Mouse (Mus musculus): ENCODE results near the gene Cdc42ep2. TPM values are rescaled to one million over a fixed set of nuclear protein-coding genes. Genes with fewer than 3 reads are reported as not detected.

The Cdc42ep2 gene
- polyA plus RNA-seq, 1 experiment from 2014 or later: 3.9 TPM

DNA sequence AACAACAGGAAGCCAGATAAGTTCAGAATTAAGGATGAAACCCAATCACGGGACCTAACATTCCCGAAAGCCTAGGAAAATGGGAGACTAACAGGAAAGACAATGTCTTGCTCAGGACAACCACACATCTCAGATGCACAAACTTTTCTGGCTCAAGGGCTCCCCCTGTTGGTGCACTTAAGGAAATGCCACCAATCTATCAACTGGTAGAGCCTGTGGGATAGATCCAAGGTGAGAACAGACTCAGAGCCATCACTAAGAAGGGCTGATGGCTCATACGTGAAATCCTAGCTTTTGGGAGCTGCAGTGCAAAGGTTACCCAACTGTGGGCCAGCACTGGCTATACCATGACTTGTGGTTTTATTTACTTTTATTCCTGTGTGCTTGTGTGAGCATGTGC, 32.1 kb upstream of the Cdc42ep2 start:
- no peaks in the 10 kb centered on the region for H3K27me3 ChIP-seq (ENCODE audit: control insufficient read depth, insufficient read depth, low read length)

DNA sequence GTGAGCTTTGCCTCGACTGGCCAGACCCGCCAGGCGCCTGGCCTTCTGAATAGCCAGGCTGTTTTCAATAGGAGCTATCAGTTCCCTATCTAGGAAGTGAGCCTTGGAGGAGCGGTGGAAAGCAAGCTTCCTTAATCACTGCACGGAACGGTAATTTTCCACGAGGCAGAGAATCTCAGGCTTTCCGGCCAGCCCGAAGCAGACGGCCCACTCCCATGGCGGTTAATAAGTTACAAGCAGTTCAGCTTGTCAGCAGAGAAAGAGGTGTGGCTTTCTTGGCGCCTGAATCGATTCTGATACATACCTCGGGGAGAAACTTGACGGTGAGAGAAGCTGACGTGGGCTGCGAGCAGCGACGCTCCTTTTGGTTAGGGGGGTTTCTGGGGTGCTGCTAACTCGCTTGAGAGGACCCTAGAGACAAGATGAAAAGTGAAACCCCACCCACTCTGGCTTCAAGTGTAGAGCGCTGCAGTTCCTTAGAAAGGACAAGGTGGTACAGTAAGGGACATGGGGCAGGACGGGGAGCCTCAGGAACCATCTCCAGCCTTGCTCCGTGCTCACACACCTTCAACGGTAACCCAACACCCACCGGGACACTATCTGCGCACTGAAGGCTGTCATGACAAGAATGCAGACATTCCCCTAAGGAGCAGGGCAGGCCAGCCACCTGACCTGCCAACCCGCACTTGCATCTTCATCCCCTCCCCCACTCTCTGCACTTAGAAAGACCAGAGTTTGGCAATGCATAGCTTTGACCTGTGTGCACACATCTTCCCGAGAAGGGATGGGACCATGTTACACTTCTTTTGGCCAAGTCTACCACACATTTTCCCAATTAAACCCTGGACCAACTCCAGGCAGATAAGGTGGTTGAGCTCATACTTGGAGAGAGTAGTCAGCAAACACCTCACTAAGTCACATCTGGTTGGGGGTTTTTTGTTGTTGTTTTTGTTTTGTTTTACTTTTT, 31.4 kb upstream of the Cdc42ep2 start:
- 86% methylated on average over 28 of the region's 28 CpGs for whole genome bisulfite sequencing
- Histone ChIP-seq H3K9me3 (ENCODE audit: control insufficient read depth, low read length) (no peaks in the 10 kb centered on the region), H3K27me3 (ENCODE audit: control insufficient read depth, insufficient read depth, low read length) (no peaks in the 10 kb centered on the region), H3K4me1 (ENCODE audit: control insufficient read depth, insufficient read depth, low read length) (no peaks in the 10 kb centered on the region), H3K4me3 (ENCODE audit: low read depth, low read length) (no peak overlapping the region), H3K9ac (ENCODE audit: low read length) (no peak overlapping the region), H3K36me3 (ENCODE audit: control insufficient read depth, insufficient read depth, low read length) (0 out of 2 replicates have a peak, but pooled peaks cover 3% of the 10 kb centered on the region), H3K4me2 (ENCODE audit: low read depth) (no peak overlapping the region), H3K27ac (ENCODE audit: low read depth, low read length) (no peak overlapping the region)
- DNase-seq (ENCODE audit: low spot score): no peak
- no peak for ATAC-seq (ENCODE audit: insufficient read depth, low FRiP score, low TSS enrichment)

More for the DNA sequence above, 32.1 kb upstream of the Cdc42ep2 start:
- Histone ChIP-seq H3K9me3 (ENCODE audit: control insufficient read depth, low read length) (no peaks in the 10 kb centered on the region), H3K4me1 (ENCODE audit: control insufficient read depth, insufficient read depth, low read length) (no peaks in the 10 kb centered on the region), H3K36me3 (ENCODE audit: control insufficient read depth, insufficient read depth, low read length) (0 out of 2 replicates have a peak, but pooled peaks cover 3% of the 10 kb centered on the region), H3K27ac (ENCODE audit: low read depth, low read length) (no peak overlapping the region), H3K9ac (ENCODE audit: low read length) (no peak overlapping the region), H3K4me2 (ENCODE audit: low read depth) (no peak overlapping the region), H3K4me3 (ENCODE audit: low read depth, low read length) (no peak overlapping the region)
- WGBS: 35% methylated on average over 3 of the region's 3 CpGs
- ATAC-seq (ENCODE audit: insufficient read depth, low FRiP score, low TSS enrichment) (no peak), DNase-seq (ENCODE audit: low spot score) (peak; percentile 69)

DNA sequence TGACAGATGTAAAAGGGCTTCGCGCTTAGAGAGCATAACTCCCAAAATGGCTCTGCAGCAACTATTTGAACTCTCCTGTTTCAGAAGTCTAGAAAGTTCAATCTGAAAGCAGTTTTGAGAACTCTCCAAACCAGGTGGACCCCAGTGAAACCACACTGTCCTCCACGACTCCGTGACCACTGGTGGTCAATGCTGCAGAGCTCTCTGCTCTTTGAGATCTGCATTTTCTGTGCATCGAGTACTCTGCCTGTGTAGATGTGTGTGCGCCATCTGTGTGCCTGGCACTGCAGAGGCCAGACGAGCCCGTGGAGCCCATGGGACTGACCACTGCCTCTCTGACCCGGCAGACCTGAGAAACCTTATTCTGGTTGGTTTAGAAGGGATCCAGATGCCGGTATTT, 30.3 kb upstream of the Cdc42ep2 start:
- H3K27me3 ChIP-seq (ENCODE audit: control insufficient read depth, insufficient read depth, low read length): no peaks in the 10 kb centered on the region
- ATAC-seq (ENCODE audit: insufficient read depth, low FRiP score, low TSS enrichment) (no peak), DNase-seq (ENCODE audit: low spot score) (no peak)
- no peak overlapping the region for H3K4me3 ChIP-seq (ENCODE audit: low read depth, low read length)
- WGBS: 93% methylated on average over 10 of the region's 10 CpGs
- no peak overlapping the region for H3K9ac ChIP-seq (ENCODE audit: low read length)
- H3K4me1 ChIP-seq (ENCODE audit: control insufficient read depth, insufficient read depth, low read length): no peaks in the 10 kb centered on the region
- no peaks in the 10 kb centered on the region for H3K9me3 ChIP-seq (ENCODE audit: control insufficient read depth, low read length)
- no peak overlapping the region for H3K4me2 ChIP-seq (ENCODE audit: low read depth)
- no peak overlapping the region for H3K27ac ChIP-seq (ENCODE audit: low read depth, low read length)
- 0 out of 2 replicates have a peak, but pooled peaks cover 3% of the 10 kb centered on the region for H3K36me3 ChIP-seq (ENCODE audit: control insufficient read depth, insufficient read depth, low read length)

DNA sequence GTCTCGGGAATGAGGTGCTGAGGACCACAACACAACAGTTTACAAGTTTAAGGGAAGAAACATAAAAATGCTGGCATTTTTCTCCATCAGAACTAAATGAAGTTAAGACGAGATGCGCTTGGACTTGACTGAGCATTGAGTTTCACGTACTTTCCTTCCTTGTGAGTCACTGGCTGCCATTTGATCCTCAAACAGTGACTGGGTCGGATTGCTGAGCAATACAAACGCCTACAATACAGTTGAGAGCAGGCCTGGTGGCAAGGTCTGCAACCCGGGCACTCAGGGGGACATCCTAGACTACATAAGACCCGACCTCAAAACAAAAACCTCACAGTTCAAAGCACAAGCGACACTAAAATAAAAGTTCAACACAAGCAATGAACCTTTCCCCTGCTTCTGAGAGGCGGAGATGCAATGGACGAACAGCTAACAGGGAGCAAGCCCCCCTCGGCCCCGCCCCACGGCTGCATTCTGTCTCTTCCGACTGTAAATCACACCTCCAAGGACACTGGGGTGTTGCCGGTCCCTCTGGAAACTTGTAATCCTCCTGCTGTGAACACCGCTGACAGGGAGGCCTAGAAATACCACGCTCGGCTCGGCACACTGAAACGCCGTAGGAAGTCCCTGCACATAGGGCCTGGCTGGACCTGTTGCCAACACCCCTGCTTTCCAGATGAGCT, 29.6 kb upstream of the Cdc42ep2 start:
- no peaks in the 10 kb centered on the region for H3K9me3 ChIP-seq (ENCODE audit: control insufficient read depth, low read length)
- H3K4me3 ChIP-seq (ENCODE audit: low read depth, low read length): no peak overlapping the region
- no peaks in the 10 kb centered on the region for H3K27me3 ChIP-seq (ENCODE audit: control insufficient read depth, insufficient read depth, low read length)
- DNase-seq (ENCODE audit: low spot score) (no peak), ATAC-seq (ENCODE audit: insufficient read depth, low FRiP score, low TSS enrichment) (no peak)
- H3K36me3 ChIP-seq (ENCODE audit: control insufficient read depth, insufficient read depth, low read length): peaks cover 5% of the 10 kb centered on the region; the same call in 1 of the 2 replicates
- H3K27ac ChIP-seq (ENCODE audit: low read depth, low read length): no peak overlapping the region
- no peak overlapping the region for H3K9ac ChIP-seq (ENCODE audit: low read length)
- no peaks in the 10 kb centered on the region for H3K4me1 ChIP-seq (ENCODE audit: control insufficient read depth, insufficient read depth, low read length)
- no peak overlapping the region for H3K4me2 ChIP-seq (ENCODE audit: low read depth)
- 71% methylated on average over 22 of the region's 22 CpGs for WGBS

DNA sequence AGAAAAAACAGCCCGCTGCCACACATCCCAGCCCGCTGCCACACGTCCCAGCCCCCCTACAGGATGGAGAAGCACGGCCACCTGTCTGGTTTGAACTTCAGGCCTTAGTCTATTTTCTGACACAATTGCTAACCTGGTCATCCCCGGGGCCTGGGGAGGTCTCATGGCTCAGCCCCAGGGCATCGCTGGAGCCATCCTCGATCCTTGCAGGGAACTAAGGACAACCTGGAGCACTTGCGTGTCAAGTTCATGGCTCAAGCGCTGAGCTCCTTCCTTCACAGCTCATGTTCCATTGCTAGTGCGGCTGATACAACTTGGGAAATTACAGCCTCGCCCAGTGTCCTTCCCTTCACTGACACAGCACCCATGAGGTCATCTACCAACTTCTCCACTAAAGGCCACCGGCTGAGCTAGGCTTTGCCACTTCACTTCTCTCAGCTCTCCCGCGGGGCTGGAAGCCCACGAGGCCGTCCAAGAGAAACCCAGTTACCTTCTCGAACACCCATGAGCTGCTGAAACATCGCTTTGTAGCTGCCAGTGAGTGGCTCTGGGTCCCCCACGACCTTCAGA, 28.7 kb upstream of the Cdc42ep2 start:
- Histone ChIP-seq H3K27ac (ENCODE audit: low read depth, low read length) (no peak overlapping the region), H3K36me3 (ENCODE audit: control insufficient read depth, insufficient read depth, low read length) (peaks cover 5% of the 10 kb centered on the region), H3K4me3 (ENCODE audit: low read depth, low read length) (no peak overlapping the region), H3K9me3 (ENCODE audit: control insufficient read depth, low read length) (no peaks in the 10 kb centered on the region), H3K4me2 (ENCODE audit: low read depth) (no peak overlapping the region), H3K9ac (ENCODE audit: low read length) (no peak overlapping the region), H3K4me1 (ENCODE audit: control insufficient read depth, insufficient read depth, low read length) (no peaks in the 10 kb centered on the region), H3K27me3 (ENCODE audit: control insufficient read depth, insufficient read depth, low read length) (no peaks in the 10 kb centered on the region)
- DNase-seq (ENCODE audit: low spot score) (no peak), ATAC-seq (ENCODE audit: insufficient read depth, low FRiP score, low TSS enrichment) (no peak)
- 91% methylated on average over 19 of the region's 19 CpGs for WGBS

DNA sequence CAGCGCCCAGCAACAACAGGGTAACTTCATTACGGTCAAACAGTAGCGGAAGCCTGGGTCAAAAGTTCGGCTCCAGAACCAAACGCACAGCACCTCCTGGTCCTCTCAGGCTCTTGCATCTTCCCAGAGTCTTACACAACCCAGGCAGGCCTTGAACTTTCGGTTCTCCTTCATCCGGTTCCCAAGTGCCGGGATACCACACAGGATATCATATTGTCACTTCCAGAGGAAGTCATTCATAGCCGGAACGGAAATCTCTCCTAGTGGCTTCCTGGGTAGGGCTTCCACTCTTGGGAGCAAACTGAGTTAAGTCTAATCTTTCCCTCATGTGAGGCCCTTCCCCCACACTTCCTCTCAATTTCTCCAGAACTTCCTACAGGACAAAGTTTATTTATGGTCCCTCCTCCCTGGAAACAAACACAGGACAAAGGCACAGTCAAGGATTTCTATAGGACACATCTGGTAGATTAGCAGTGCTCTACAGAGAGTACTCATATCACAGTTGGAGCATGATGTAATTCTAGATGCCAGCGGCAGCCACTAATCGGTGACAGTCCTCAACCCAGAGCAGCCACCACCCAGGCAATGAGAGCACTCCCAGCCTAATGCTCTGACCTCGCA, 27.6 kb upstream of the Cdc42ep2 start:
- ATAC-seq (ENCODE audit: insufficient read depth, low FRiP score, low TSS enrichment): no peak
- no peak overlapping the region for H3K27ac ChIP-seq (ENCODE audit: low read depth, low read length)
- WGBS: 90% methylated on average over 13 of the region's 13 CpGs

DNA sequence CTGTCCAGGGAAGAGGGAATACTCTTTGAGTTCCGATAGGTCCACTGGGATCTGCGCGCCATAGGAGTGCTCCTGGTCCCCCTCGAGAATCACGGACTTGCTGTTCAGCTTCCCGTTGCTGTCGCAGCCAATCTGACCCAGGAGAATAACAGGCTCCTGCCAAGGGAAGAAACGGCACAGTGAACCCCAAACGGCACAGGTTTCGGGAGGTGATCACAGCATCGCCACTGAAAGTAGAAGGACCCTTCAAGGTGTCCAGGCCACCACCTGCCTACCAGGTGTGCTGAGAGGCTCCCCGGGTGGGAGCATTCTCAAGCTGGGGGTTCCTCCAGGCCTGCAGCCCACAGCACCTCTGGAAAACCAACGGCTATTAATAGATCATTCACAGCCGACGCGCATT, 27.0 kb upstream of the Cdc42ep2 start:
- Histone ChIP-seq H3K27me3 (ENCODE audit: control insufficient read depth, insufficient read depth, low read length) (no peaks in the 10 kb centered on the region), H3K36me3 (ENCODE audit: control insufficient read depth, insufficient read depth, low read length) (peaks cover 5% of the 10 kb centered on the region), H3K9ac (ENCODE audit: low read length) (no peak overlapping the region), H3K4me2 (ENCODE audit: low read depth) (no peak overlapping the region), H3K4me1 (ENCODE audit: control insufficient read depth, insufficient read depth, low read length) (no peaks in the 10 kb centered on the region), H3K4me3 (ENCODE audit: low read depth, low read length) (no peak overlapping the region), H3K27ac (ENCODE audit: low read depth, low read length) (no peak overlapping the region), H3K9me3 (ENCODE audit: control insufficient read depth, low read length) (no peaks in the 10 kb centered on the region)
- ATAC-seq (ENCODE audit: insufficient read depth, low FRiP score, low TSS enrichment) (no peak), DNase-seq (ENCODE audit: low spot score) (no peak)
- WGBS: 95% methylated on average over 16 of the region's 16 CpGs

More for the DNA sequence above, 27.6 kb upstream of the Cdc42ep2 start:
- no peak for DNase-seq (ENCODE audit: low spot score)
- H3K36me3 ChIP-seq (ENCODE audit: control insufficient read depth, insufficient read depth, low read length): peaks cover 5% of the 10 kb centered on the region
- H3K27me3 ChIP-seq (ENCODE audit: control insufficient read depth, insufficient read depth, low read length): no peaks in the 10 kb centered on the region
- no peaks in the 10 kb centered on the region for H3K4me1 ChIP-seq (ENCODE audit: control insufficient read depth, insufficient read depth, low read length)
- H3K9ac ChIP-seq (ENCODE audit: low read length): no peak overlapping the region
- H3K4me2 ChIP-seq (ENCODE audit: low read depth): no peak overlapping the region
- no peak overlapping the region for H3K4me3 ChIP-seq (ENCODE audit: low read depth, low read length)
- no peaks in the 10 kb centered on the region for H3K9me3 ChIP-seq (ENCODE audit: control insufficient read depth, low read length)

DNA sequence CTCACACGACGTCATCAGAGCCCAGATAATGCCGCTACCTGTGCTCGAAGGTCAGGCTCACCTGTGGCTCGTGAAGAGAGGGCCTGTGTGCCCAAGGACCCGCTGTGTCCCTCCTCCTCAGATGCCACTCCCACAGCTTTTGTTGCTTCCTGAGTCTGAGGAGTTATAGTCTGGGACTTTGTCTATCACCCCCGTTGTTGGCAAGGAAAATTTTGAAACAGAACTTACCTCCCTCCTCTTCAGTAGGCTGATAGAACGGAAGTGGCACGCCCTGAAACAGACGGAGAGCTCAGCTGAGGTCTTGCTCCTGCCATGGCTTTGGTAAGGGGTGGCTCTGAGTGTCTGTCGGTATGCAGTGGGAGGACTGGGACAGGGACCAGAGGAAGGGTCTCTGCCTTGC, 25.6 kb upstream of the Cdc42ep2 start:
- no peak overlapping the region for H3K27ac ChIP-seq (ENCODE audit: low read depth, low read length)
- H3K9ac ChIP-seq (ENCODE audit: low read length): no peak overlapping the region
- no peaks in the 10 kb centered on the region for H3K4me1 ChIP-seq (ENCODE audit: control insufficient read depth, insufficient read depth, low read length)
- WGBS: 92% methylated on average over 11 of the region's 11 CpGs
- no peak overlapping the region for H3K4me3 ChIP-seq (ENCODE audit: low read depth, low read length)
- no peak for DNase-seq (ENCODE audit: low spot score)
- ATAC-seq (ENCODE audit: insufficient read depth, low FRiP score, low TSS enrichment): no peak
- no peak overlapping the region for H3K4me2 ChIP-seq (ENCODE audit: low read depth)
- H3K9me3 ChIP-seq (ENCODE audit: control insufficient read depth, low read length): no peaks in the 10 kb centered on the region
- no peaks in the 10 kb centered on the region for H3K27me3 ChIP-seq (ENCODE audit: control insufficient read depth, insufficient read depth, low read length)
- H3K36me3 ChIP-seq (ENCODE audit: control insufficient read depth, insufficient read depth, low read length): peaks cover 5% of the 10 kb centered on the region
